Mouse (Mus musculus): Measurements from ENCODE around the gene Slc35f4.
A peak's percentile ranks its signal among the peaks of the same experiment; 100 is the strongest.

DNA sequence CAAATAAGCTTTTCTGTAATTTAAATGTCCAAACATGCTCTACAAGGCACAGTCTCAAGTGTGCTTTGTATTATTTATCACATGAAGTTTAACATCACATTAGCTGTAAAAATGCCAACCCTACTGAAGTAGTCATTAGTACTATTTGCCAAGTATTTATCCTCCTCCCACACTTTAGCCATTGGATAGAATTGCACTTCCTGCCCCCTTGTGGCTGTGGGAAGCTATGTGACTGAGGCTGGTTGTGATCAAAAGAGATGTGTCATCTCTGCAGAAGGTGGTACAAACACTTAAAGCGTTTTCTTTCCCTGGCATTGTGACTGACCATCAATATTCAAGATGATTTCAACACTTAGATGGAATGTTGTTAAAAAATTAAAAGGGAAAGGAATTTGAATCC, 14.3 kb upstream of the Slc35f4 start:
- TF ChIP-seq POLR2AphosphoS2 (IDR thresholded peaks at IDR 0.05; ENCODE audit: low read depth, low read length) (no peak), ZC3H11A (IDR thresholded peaks at IDR 0.05; ENCODE audit: low read depth, low read length) (no peak), NELFE (IDR thresholded peaks at IDR 0.05; ENCODE audit: low read depth, low read length) (no peak), EP300 (IDR thresholded peaks at IDR 0.05; ENCODE audit: low read length) (no peak), CTCF (conservative IDR thresholded peaks at IDR 0.05 in 1 of 2, IDR thresholded peaks at IDR 0.05 in 1 of 2; ENCODE audit: low read depth in 2 of 2, low read length in 2 of 2) (peak in 1 of 2 experiments; percentile 40; a peak in 3 of 4 replicates), CHD1 (IDR thresholded peaks at IDR 0.05; ENCODE audit: low read depth, low read length) (no peak), PAX5 (IDR thresholded peaks at IDR 0.05; ENCODE audit: low read length) (no peak), MYC (IDR thresholded peaks at IDR 0.05; ENCODE audit: low read depth, low read length) (no peak), ZNF384 (IDR thresholded peaks at IDR 0.05; ENCODE audit: low read depth, low read length) (no peak)

Measured in CH12.LX (cell line).